Mouse (Mus musculus) gonadal fat pad, adult 2 months (tissue): Measurements from ENCODE around the gene Senp5. TPM values are rescaled to one million over a fixed set of nuclear protein-coding genes. Genes with fewer than 3 reads are reported as not detected.

Experiments
- DNase-seq: peaks from one replicate; pipeline ENCODE4 v3.0.0-alpha.2; 2012; ENCODE audit warnings: low read depth
- polyA plus RNA-seq: library from polyadenylated mRNA; depleted of rRNA; stranded (reverse); fragments of >200 nt; gene quantifications from 2 replicates; pipeline ENCODE4 v1.2.3, GENCODE M21; 2012; rRNA removed

Gene Senp5
- polyA plus RNA-seq, 1 experiment: 8.4 TPM

DNA sequence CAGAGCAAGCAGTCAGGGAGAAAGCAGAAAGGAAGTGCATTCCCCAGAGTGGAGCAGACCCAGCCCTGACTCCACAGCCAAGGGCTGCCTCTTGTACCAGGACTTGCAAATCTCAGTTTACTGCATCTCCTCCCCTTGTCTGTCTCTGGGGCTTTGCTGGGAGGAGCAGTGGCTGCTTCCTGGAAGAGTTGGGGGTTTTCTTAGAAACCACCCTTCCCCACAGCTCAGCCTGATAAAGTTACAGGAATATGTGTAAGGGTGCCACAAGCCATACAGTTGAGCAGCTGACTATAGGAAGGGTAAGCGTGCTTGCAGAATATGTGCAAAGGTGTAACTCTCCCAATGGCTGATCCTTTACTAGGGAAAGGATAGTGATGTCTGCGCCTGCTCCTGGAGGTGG is 62.5 kb downstream of the Senp5 start:
- no peak for DNase-seq

DNA sequence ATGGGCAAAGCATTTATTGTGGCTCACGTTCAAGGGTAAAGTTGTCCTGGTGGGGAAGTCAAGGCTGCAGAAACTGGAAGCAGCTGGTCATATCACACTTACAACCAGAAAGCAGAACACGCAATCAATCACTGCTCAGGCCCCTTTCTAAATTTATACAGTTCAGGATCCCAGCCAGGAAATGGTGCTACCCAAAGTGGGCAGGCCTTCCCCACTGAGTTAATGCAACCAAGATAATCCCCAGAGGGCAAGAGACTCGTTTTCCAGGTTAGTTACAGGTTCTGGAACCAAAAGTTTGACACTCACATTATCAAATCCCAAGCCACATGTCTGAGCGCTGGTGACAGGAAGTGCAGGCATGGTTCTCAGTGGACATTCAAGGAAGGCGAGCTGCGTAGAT is 64.2 kb downstream of the Senp5 start:
- no peak for DNase-seq

DNA sequence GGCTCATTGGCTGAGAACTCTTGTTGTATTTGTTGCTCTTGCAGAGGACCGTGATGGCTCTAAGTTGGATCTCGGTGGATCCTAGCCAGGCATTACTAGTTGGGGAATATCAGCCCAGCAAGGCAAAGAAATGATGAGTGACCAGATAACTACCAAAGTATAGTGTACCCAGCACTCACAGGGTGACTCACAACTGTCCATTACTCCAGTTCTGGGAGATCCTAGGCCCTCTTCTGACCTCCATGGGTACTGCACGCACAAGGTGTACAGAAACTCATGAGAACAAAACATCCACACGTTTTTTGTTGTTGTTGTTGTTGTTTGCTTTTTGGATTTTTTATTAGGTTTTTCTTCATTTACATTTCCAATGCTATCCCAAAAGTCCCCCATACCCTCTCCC is 66.5 kb downstream of the Senp5 start:
- DNase-seq: no peak

DNA sequence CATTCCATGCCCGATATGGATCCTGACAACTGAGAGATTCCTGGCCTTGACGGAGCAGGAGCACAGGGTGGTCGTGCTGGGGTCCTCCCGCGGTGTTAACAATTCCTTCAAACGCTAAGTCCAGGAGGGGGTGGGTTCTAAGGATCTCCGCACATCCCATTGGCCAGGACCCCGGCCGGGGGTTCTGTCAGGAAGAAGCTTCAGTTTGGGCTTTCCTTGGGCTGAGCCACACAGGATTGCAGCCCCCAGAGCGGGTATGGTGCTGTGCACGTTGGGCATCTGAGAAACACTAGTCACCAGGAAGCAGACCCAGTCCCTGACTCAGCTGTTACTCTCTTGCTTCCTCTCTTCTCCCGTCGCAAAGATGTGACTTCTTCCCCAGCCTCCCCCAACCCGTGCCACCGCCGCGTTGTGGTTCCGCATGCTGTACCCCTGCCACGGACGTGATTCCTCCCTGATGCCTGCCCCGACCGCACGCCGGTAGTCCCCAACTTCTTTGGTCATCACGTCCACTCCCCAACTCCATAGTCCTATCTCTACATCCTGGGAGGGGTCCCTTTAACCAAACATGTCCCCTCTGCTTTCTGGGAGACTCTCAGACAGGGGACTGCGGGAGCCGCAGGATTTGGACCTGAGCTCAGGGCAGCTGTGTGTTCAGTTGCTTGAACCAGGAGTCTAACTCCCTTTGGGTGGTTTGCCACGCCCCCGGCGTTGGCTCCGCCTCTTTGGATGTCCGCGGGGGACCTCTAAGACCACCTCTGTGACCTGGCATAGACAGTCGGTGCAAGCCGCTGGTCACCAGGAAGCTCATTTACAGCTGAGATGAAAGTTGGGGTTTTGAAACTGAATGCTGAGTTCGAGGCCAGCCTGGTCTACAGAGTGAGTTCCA is 67.8 kb downstream of the Senp5 start:
- DNase-seq: no peak

DNA sequence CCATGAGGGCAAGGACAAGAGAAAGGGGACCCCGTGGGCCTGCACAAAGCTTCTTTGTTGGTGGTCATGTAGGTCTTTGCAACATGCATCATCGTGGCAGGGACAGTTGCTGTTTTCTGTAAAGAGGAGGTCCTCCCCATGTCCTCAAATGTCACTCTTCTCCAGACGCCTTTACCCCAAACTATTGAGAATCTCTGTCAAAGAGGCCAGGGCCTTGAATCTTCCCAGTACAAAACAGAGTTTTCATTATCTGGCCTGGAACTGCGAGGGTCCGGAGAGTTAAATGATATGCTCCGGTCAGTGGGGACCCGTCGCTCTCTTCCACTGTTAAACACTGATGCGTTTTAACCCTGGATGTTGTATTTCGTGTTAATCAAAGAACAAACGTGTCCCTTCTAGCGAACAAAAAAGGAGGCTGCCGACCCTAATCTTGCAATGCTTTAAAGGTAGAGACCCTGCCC is 68.5 kb downstream of the Senp5 start:
- no peak for DNase-seq

DNA sequence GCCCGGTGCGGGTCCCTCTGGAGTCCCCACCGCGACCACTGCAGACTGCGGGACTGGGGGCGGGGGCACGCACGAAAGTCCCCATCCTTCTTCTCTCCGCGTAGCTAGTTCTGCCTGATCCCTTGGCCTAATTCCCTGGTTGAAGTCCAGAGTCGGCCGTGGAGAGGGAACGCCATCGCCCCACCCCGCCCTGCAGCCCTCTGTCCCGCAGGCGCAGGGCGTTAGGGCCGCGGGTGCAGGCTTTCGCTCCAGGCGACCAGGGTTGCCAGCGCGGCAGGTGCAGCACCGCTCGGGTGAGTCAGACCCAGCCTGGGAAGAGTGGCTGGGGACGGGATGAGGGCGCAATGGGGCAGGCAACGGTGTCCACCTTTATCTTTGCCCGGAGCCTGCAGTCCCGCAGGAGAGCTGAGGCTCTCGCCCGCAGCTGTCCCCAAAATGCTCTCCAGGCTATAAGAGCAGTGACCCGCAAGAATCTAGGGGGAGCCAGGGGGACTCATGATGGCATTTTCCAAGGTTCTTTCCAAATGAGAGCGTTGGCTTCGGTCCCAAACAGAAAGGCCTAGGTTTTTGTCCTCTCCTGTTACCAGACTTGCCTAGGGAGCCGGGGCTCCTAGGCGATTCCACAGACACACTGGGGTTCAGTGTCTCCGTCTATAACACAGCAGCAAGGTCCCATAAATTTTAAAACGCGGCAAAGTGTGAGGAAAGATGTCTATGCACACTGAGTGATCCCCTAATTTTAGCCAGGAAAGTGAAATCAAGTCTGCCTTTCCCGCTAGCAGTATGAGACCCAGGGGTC is 69.1 kb downstream of the Senp5 start, which contains the start of gene Pigz:
Gene Pigz, plus strand, starts transcription at position 101 of the 799 bp plus-strand sequence.
- no peak for DNase-seq

DNA sequence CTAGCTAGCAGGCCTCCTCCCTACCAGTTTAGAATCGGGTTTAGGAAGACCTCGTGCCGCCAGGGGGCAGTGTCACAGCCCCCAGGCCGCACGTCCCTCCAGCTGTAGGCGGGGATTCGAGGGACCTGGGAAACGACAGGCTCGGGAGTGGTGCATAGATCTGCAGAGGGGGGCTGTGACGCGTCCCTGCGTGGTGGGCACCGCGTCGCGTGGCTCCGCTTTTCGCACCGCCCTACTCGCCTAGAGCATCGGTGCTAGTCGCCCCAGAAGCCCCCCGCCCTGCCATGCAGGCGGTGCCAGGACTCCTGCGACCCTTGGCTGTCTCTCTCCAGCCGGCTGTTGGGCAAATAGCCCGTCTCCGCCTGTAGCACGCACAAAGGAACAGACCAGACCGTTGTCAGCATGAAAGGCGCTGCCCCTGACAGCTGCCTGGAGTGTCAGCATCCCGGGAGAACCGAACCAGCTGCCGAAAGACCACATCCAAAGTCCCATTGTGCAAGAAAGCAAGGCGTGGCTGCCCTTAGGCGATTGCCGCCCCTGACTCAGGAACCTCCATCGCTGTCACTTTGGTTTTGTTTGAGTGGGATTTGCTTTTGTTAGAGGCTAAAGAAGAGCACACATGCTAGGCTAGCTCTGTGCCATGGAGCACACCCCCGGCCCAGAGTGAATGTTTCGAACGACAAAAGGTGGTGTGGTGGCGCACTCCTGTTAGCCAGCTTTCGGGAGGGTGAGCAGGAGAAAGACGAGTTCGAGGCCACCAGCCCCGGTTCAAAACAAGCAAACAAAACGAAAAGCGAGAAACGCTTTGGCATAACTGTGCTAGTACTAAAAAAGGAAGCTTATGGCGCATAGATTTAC is 70.0 kb downstream of the Senp5 start:
- DNase-seq: no peak

DNA sequence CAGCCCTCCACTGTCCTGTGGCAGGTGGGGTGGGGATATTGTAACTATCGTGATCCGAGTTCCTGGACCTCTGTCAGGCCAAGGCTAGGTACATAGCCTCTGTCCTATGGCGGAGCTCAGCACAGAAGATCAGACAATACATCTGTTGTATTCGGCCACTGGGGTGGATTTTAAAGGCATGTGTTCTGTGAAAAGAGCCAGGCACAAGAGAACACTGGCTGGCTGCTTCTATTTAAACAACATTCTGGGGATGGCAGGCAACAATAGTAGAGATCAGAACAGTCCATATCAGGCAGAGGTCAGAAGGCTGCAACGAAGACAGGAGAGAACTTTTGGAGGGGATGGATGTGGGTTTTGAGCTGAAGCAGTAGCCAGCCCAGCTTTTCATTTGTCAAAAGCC is 70.8 kb downstream of the Senp5 start:
- no peak for DNase-seq

DNA sequence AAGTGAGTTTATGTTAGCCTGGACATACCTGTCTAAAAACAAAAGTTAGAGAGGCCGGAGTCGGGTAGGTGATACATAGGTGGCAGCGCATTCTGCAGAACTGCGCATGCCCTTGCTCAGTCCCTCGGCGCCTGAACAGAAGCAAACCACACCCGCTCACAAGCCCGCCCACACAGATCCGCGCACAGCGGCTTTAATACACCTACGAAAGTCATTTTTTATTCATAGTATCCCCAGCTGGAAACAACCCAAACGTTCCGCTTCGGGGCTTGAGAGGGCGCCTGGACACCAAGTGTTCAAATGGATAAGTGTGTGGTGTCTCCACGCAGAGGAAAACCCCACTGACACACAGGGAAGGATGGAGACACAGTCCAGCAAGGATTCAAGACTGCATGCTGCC is 71.8 kb downstream of the Senp5 start:
- no peak for DNase-seq

DNA sequence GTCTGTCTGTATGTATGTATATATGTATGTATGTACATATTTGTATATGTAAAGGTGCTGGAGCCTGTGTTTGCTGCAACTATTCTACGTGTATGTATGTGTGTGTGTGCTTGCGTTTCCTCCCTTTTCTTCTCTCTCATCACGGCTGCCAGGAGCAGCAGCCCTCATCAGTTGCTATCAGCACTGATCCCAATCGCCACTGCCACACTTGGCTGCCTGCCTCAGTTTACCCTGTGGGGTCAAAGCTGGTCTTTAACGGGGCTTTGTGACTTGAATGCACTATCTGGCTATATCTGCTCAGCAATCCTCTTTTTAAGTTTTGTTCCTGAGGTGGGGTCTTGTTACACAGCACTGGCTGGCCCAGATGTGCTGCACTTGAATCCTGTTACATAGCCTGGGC is 75.7 kb downstream of the Senp5 start:
- no peak for DNase-seq

DNA sequence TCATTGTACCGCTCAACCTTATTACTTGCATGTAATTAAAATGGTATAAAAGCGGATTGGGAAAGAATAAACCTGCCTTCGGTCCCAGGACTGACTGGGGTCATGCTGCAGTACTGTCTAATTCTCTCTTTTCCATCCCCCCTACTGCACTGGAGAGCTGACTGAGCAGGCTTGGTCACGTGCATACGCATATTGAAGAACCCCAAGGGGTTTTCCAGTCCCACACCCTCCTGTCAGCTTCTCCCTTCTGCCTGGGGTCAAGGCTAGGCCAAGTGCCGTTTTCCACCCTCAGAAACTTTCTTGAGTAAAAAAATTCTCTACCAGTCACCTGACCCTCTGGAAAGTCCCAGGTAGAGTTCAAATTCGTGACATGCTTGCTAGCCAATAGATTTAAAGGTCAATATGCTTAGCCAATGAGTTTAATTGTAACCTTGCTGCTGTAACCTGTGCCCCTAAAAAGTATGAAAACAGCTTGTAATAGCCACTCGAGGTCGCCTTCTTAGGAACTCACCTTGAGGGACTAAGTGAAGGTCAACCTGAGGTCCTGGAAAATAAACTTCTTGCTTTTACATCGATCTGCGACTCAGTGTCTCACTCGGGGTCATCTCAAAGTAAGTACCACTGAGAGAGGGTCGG is 76.4 kb downstream of the Senp5 start:
- no peak for DNase-seq

DNA sequence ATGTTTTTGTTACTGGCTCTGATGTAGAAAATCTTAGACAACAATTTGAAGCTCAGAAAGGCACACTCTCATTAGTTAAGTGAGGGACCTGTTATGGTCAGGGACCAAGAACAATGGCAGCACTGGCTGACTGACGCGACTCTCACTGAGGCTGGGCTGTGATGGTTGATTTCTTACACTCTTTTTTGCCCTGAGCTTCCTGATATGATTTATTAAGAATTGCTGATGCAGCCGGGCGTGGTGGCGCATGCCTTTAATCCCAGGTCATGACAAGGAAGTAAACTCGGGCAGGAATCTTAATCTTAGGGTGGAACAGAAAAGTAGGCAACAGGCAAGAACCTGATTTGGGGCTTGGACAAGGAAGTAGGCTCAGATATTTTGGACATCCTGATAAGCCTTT is 77.0 kb downstream of the Senp5 start:
- DNase-seq: no peak

DNA sequence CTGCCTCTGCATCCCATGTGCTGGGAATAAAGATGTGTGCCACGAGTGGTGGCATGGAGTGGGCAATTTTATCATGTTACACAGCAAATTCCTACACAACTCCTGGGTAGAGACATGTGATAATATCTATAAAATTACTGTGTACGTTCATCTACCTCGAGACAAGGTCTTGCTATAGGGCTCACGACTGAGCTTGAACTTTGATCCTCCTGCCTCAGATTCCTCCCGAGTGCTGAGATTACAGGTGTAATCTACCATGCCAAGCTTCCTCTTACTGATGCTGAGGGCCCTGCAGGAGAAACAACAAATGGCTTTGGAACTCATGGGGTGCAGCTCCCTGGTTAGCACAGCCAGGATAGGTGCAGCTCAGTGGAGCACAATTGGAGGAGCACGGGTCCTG is 78.7 kb downstream of the Senp5 start:
- DNase-seq: no peak

DNA sequence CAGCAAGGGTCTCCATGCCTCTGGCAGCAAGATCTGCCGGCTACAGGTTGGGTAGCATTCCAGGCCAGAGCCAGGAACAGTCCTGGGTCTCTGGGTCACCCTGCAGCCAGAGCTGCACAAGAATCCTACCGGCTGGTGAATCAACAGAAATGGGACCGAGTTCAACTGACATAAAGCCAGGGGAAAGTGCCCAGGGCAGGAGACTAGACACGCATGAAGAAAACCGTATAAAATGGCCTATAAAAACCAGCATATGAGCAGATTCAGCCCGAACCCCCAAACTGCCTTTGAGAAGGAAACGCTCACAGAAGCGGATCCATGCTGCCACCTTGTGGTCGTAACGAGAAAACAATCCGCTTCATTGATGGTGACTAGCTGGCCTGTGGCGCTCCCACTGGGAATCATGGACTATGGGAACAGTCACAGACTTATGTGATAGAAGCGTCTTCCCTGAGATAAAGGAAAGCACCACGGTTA is 84.8 kb downstream of the Senp5 start:
- DNase-seq: no peak

DNA sequence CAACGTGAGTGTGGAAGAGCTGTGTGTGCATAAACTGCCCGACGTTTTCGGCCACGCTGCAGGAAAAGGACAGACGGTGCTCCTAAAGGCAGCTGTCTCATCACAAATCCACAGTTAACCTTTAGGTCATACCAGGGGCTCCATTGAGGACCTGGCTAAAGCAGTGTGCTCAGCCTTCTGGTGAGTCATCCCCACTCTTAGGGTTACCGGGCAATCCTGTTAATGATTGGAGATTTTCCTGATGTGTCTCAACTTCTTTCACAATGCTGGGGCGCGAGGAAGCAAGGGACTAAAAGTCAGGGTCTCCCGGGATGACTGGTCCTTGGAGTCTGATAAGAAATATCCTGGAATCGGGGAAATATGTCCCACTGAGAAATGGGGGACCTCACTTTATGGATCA is 85.3 kb downstream of the Senp5 start:
- DNase-seq: no peak

DNA sequence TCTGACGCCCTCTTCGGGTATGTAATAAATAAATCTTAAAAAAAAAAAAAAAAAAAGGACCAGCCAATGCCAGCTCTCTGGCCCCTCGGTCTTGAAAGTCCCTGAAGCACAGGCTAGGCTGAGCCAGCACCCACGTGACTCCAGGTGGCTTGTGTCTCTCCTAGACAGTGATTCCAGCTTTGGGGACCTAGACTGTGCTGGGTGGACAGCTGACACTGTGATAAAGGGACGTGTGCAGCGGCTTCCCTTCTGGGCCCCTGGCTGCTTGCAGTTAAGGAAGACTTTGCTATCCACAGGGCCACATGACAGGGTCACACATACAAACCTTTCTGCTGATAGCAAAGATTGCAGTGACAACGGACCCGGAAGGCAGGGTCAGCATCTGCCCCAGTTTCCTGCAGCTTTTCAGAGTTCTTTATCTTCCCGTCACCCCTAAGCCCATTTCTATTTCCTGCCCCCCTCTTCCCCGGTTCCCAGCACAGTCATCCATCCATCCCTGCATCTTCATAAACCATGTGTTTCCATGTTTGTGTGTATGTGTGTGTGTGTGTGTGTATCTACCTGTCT is 92.7 kb downstream of the Senp5 start:
- no peak for DNase-seq

Other genes starting within 250 kb of the Senp5 start
- 0.20 and 0.56 TPM in 2 replicates for gene Meltf, start 124.5 kb downstream of the Senp5 start, polyA plus RNA-seq
- 3.3 and 4.1 TPM in 2 replicates for gene Pigz, start 69.4 kb downstream of the Senp5 start, polyA plus RNA-seq
- 48.7 and 49.8 TPM in 2 replicates for gene 0610012G03Rik, start 54.8 kb downstream of the Senp5 start, polyA plus RNA-seq
- 14.5 and 36.0 TPM in 2 replicates for gene Ncbp2, start 54.8 kb downstream of the Senp5 start, polyA plus RNA-seq
- 18.0 and 26.2 TPM in 2 replicates for gene Pak2, start 76.1 kb upstream of the Senp5 start, polyA plus RNA-seq
- 32.4 and 36.9 TPM in 2 replicates for gene Pigx, start 96.5 kb upstream of the Senp5 start, polyA plus RNA-seq
- 7.9 and 8.5 TPM in 2 replicates for gene Cep19, start 96.5 kb upstream of the Senp5 start, polyA plus RNA-seq
- 20.7 and 28.9 TPM in 2 replicates for gene Nrros, start 162.3 kb upstream of the Senp5 start, polyA plus RNA-seq
- gene Bex6, start 176.5 kb upstream of the Senp5 start, polyA plus RNA-seq: not detected in 2 replicates
- 6.8 and 8.6 TPM in 2 replicates for gene Fbxo45, start 243.9 kb upstream of the Senp5 start, polyA plus RNA-seq
- gene Wdr53, start 243.9 kb upstream of the Senp5 start, polyA plus RNA-seq: 9.1 and 9.5 TPM in 2 replicates